8 mouse cellular contexts compared by ENCODE assay signal in genomic region chr11:66525371-66526045, GRCm38 (mm10). TPM values are rescaled to one million over a fixed set of nuclear protein-coding genes. Genes with fewer than 3 reads are reported as not detected.
DNase-seq lines count a peak whose midpoint lies in the region; ATAC-seq and TF ChIP-seq lines count a peak whose summit lies in the region.

Shisa6 (minus strand) TSS chr11:66525964.

- peak; percentile 57 for ATAC-seq in hindbrain, embryonic 14.5 days (ENCODE audit: low FRiP score)
- ATAC-seq in limb, embryonic 11.5 days (ENCODE audit: insufficient number of reproducible peaks, low FRiP score, low TSS enrichment, low read depth): no peak
- peak; percentile 77 for ATAC-seq in neural tube, embryonic 14.5 days (ENCODE audit: low read depth)

- DNase-seq in cerebellum, adult 2 months: no peak
- no peak for DNase-seq in cerebellum, adult 11-12 months
- DNase-seq in right cerebral cortex, postnatal 14 days: peak; percentile 51
- no peak for DNase-seq in right cerebral cortex, postnatal 36 days (ENCODE audit: low spot score in 2 of 2)
- DNase-seq in hindbrain, embryonic 14.5 days (ENCODE audit: low spot score): peak; percentile 49
- peak; percentile 55 for DNase-seq in limb, embryonic 11.5 days (ENCODE audit: low spot score)
- no peak for DNase-seq in spleen, postnatal 14 days (ENCODE audit: low spot score in 2 of 2)

- under 1% methylated on average over 86 of the region's 89 CpGs for WGBS in cerebellum, adult 2 months
- WGBS in hindbrain, embryonic 14.5 days: under 1% methylated on average over 81 of the region's 89 CpGs
- WGBS in limb, embryonic 11.5 days: 1% methylated on average over 64 of the region's 89 CpGs
- 1% methylated on average over 50 of the region's 89 CpGs for WGBS in neural tube, embryonic 14.5 days

- H3K36me3 ChIP-seq in hindbrain, embryonic 14.5 days (replicated peaks; ENCODE audit: control insufficient read depth, insufficient read depth): no peaks in the 10 kb centered on the region
- H3K36me3 ChIP-seq in limb, embryonic 11.5 days (ENCODE audit: control insufficient read depth, insufficient read depth, low read length): no peaks in the 10 kb centered on the region
- H3K36me3 ChIP-seq in neural tube, embryonic 14.5 days (ENCODE audit: control insufficient read depth, insufficient read depth, low read length): no peaks in the 10 kb centered on the region

- no peak for TF ChIP-seq POLR2A in cerebellum, adult 2 months (IDR thresholded peaks at IDR 0.05; ENCODE audit: borderline replicate concordance, insufficient read depth, low read length)

- no peaks in the 10 kb centered on the region for H3K9me3 ChIP-seq in hindbrain, embryonic 14.5 days (ENCODE audit: control insufficient read depth, low read length)
- H3K9me3 ChIP-seq in limb, embryonic 11.5 days (ENCODE audit: control insufficient read depth, low read length): no peaks in the 10 kb centered on the region
- H3K9me3 ChIP-seq in neural tube, embryonic 14.5 days (ENCODE audit: control insufficient read depth, low read length): no peaks in the 10 kb centered on the region

- no peak within 1 kb of the TSS for H3K27ac ChIP-seq in cerebellum, adult 2 months (ENCODE audit: insufficient read depth, low read length)
- H3K27ac ChIP-seq in hindbrain, embryonic 14.5 days: peak within 1 kb of the TSS; percentile 69
- H3K27ac ChIP-seq in limb, embryonic 11.5 days (replicated peaks; ENCODE audit: low read depth, low read length): no peak within 1 kb of the TSS
- peak within 1 kb of the TSS; percentile 69 for H3K27ac ChIP-seq in neural tube, embryonic 14.5 days (ENCODE audit: low read depth, low read length)

- H3K4me2 ChIP-seq in hindbrain, embryonic 14.5 days (replicated peaks): peak within 1 kb of the TSS; percentile 89
- peak within 1 kb of the TSS; percentile 93 for H3K4me2 ChIP-seq in limb, embryonic 11.5 days (ENCODE audit: low read depth, severe bottlenecking)
- H3K4me2 ChIP-seq in neural tube, embryonic 14.5 days (ENCODE audit: low read depth, low read length): peak within 1 kb of the TSS; percentile 80

- peak within 1 kb of the TSS; percentile 69 for H3K9ac ChIP-seq in hindbrain, embryonic 14.5 days
- H3K9ac ChIP-seq in limb, embryonic 11.5 days (ENCODE audit: low read length): peak within 1 kb of the TSS; percentile 45
- peak within 1 kb of the TSS; percentile 74 for H3K9ac ChIP-seq in neural tube, embryonic 14.5 days (replicated peaks; ENCODE audit: low read depth, low read length)

- H3K27me3 ChIP-seq in cerebellum, adult 2 months (ENCODE audit: control insufficient read depth, insufficient read depth, low read length): peaks cover 7% of the 10 kb centered on the region; the same call in 1 of the 2 replicates
- H3K27me3 ChIP-seq in hindbrain, embryonic 14.5 days (ENCODE audit: control insufficient read depth, insufficient read depth, low read length): peaks cover 28% of the 10 kb centered on the region
- peaks cover 60% of the 10 kb centered on the region for H3K27me3 ChIP-seq in limb, embryonic 11.5 days (ENCODE audit: control insufficient read depth, insufficient read depth, low read length)
- peaks cover 7% of the 10 kb centered on the region; the same call in 1 of the 2 replicates for H3K27me3 ChIP-seq in neural tube, embryonic 14.5 days (ENCODE audit: control insufficient read depth, insufficient read depth, low read length)

- peak within 1 kb of the TSS; percentile 19 for H3K4me3 ChIP-seq in cerebellum, adult 2 months (replicated peaks; ENCODE audit: insufficient read depth, low read depth, low read length)
- H3K4me3 ChIP-seq in hindbrain, embryonic 14.5 days (replicated peaks; ENCODE audit: low read length): peak within 1 kb of the TSS; percentile 71
- H3K4me3 ChIP-seq in limb, embryonic 11.5 days (ENCODE audit: low read depth, low read length): peak within 1 kb of the TSS; percentile 48
- peak within 1 kb of the TSS; percentile 66 for H3K4me3 ChIP-seq in neural tube, embryonic 14.5 days (ENCODE audit: low read depth, low read length)

- TF ChIP-seq CTCF in cerebellum, adult 2 months (IDR thresholded peaks at IDR 0.05; ENCODE audit: borderline replicate concordance, insufficient read depth, low read depth, low read length): no peak

- no peaks in the 10 kb centered on the region for H3K4me1 ChIP-seq in cerebellum, adult 2 months (ENCODE audit: control insufficient read depth, insufficient read depth, low read length)
- no peaks in the 10 kb centered on the region for H3K4me1 ChIP-seq in hindbrain, embryonic 14.5 days (replicated peaks; ENCODE audit: control insufficient read depth, insufficient read depth, low read length)
- 0 out of 2 replicates have a peak, but pooled peaks cover 3% of the 10 kb centered on the region for H3K4me1 ChIP-seq in limb, embryonic 11.5 days (ENCODE audit: control insufficient read depth, insufficient read depth, low read length)
- H3K4me1 ChIP-seq in neural tube, embryonic 14.5 days (ENCODE audit: control insufficient read depth, insufficient read depth, low read length): peaks cover 8% of the 10 kb centered on the region

RNA-seq across cellular contexts. Expression of gene Shisa6, which starts in this region (rescaled TPM):
- polyA plus RNA-seq in cerebellum, adult 2 months (2012; rRNA removed): 40.7 and 49.6 TPM in 2 replicates
- 8.0 and 8.5 TPM in 2 replicates for polyA plus RNA-seq in hindbrain, embryonic 14.5 days (2014; fragmentation: Nextera tagmentation; extraction: Ambion mirVana)
- 0.15 TPM in 1 of 2 replicates, not detected in the other for polyA plus RNA-seq in limb, embryonic 11.5 days (2014; fragmentation: Nextera tagmentation; extraction: Ambion mirVana)
- 11.6 and 12.4 TPM in 2 replicates for polyA plus RNA-seq in neural tube, embryonic 14.5 days (2014; fragmentation: Nextera tagmentation; extraction: Ambion mirVana)

Comparison
In these comparisons a context has a peak if more than half of its experiments do, and no peak if none do; other contexts are left out.
1. DNase-seq: peak in right cerebral cortex, postnatal 14 days (single experiment) and hindbrain, embryonic 14.5 days (single experiment); none in cerebellum, adult 2 months (0 of 2), cerebellum, adult 11-12 months (single experiment), right cerebral cortex, postnatal 36 days (0 of 2) and spleen, postnatal 14 days (0 of 2).
2. Peak in DNase-seq, H3K4me3 ChIP-seq, H3K9ac ChIP-seq and H3K4me2 ChIP-seq in limb, embryonic 11.5 days; RNA of the gene not detected or under 1 TPM.
3. H3K27ac ChIP-seq: peak in hindbrain, embryonic 14.5 days (single experiment) and neural tube, embryonic 14.5 days (single experiment); none in cerebellum, adult 2 months (single experiment) and limb, embryonic 11.5 days (single experiment).
4. H3K4me3 ChIP-seq: peak in every context shown above with its lines; median percentile 71 in hindbrain, embryonic 14.5 days; 66 in neural tube, embryonic 14.5 days; 48 in limb, embryonic 11.5 days; 19 in cerebellum, adult 2 months.
5. Peak in every context shown above with its lines, with median percentiles within 50 percentile points of each other: H3K4me2 ChIP-seq and H3K9ac ChIP-seq.